Mouse (Mus musculus): ENCODE results near the gene Col1a1.

The Col1a1 gene

GRCm38 (mm10) chr11:94936045-94936444 lies at the start of gene Col1a1:
Gene Col1a1, plus strand, starts transcription at chr11:94936224.
- DNase-seq: peak; percentile 83 to 88

- no peak for DNase-seq
These were observed 44.9 kb upstream of the Col1a1 start for GRCm38 (mm10) chr11:94891155-94891554.

- DNase-seq: peak in 1 of 2 experiments; percentile 8
These were observed 39.2 kb upstream of the Col1a1 start for GRCm38 (mm10) chr11:94896753-94897376.

- DNase-seq: no peak
These were observed 34.8 kb upstream of the Col1a1 start for GRCm38 (mm10) chr11:94901231-94901630.

- DNase-seq: no peak
These were observed 31.7 kb upstream of the Col1a1 start for GRCm38 (mm10) chr11:94904306-94904705.

GRCm38 (mm10) chr11:94910971-94911370 lies 25.1 kb upstream of the Col1a1 start:
- DNase-seq: no peak

- DNase-seq: no peak
These were observed 23.5 kb upstream of the Col1a1 start for GRCm38 (mm10) chr11:94912568-94912967.

- no peak for DNase-seq
These were observed 22.5 kb upstream of the Col1a1 start for GRCm38 (mm10) chr11:94913302-94914090.

- DNase-seq: peak in 1 of 2 experiments; percentile 48
These were observed 20.2 kb upstream of the Col1a1 start for GRCm38 (mm10) chr11:94915675-94916403.

- peak in 1 of 2 experiments; percentile 33 for DNase-seq
These were observed 19.5 kb upstream of the Col1a1 start for GRCm38 (mm10) chr11:94916477-94916876.

- DNase-seq: no peak
These were observed 18.3 kb upstream of the Col1a1 start for GRCm38 (mm10) chr11:94917717-94918116.

GRCm38 (mm10) chr11:94920996-94921401 lies 15.0 kb upstream of the Col1a1 start:
- peak in 1 of 2 experiments; percentile 29 for DNase-seq

GRCm38 (mm10) chr11:94924977-94925376 lies 11.0 kb upstream of the Col1a1 start:
- DNase-seq: no peak

GRCm38 (mm10) chr11:94926431-94926830 lies 9.6 kb upstream of the Col1a1 start:
- peak in 1 of 2 experiments; percentile 22 for DNase-seq

GRCm38 (mm10) chr11:94927771-94928291 lies 8.2 kb upstream of the Col1a1 start:
- DNase-seq: peak in 1 of 2 experiments; percentile 48

- peak; percentile 97 to 98 for DNase-seq
These were observed 7.2 kb upstream of the Col1a1 start for GRCm38 (mm10) chr11:94928820-94929219.

- DNase-seq: no peak
These were observed 6.4 kb upstream of the Col1a1 start for GRCm38 (mm10) chr11:94929599-94929998.

- peak in 1 of 2 experiments; percentile 50 for DNase-seq
These were observed 5.9 kb upstream of the Col1a1 start for GRCm38 (mm10) chr11:94930151-94930550.

GRCm38 (mm10) chr11:94933584-94933983 lies 2.4 kb upstream of the Col1a1 start:
- peak; percentile 68 to 79 for DNase-seq

GRCm38 (mm10) chr11:94934526-94934925 lies 1.5 kb upstream of the Col1a1 start:
- DNase-seq: peak in 1 of 2 experiments; percentile 60

- DNase-seq: peak; percentile 95 to 96
These were observed 849 bp downstream of the Col1a1 start for GRCm38 (mm10) chr11:94936851-94937295.

GRCm38 (mm10) chr11:94937335-94937781 lies 1.3 kb downstream of the Col1a1 start:
- peak; percentile 75 to 80 for DNase-seq

GRCm38 (mm10) chr11:94937787-94938186 lies 1.8 kb downstream of the Col1a1 start:
- DNase-seq: no peak
